8 mouse cellular contexts compared by ENCODE assay signal in the genomic region with DNA sequence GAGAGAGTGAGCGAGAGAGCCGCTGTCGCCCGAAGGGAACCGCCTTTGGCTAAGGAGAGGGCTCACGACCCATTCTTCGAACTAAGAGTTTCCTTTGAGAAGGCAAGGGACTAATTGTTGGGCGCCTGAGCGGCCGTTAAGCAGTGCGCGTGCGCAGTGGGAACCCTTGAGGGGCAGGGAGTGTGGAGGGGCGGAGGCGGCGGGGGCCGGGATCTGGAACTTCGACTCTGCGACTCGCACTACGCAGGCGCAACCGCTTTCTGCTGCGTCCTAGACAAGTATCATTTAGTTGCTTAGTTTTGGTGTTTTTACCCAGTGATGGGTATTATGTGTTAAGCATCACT. TPM values are rescaled to one million over a fixed set of nuclear protein-coding genes. Genes with fewer than 3 reads are reported as not detected.
A peak's percentile ranks its signal among the peaks of the same experiment; 100 is the strongest.
DNase-seq lines count a peak whose midpoint lies in the region; ATAC-seq and TF ChIP-seq lines count a peak whose summit lies in the region.

No protein-coding gene starts in this region.

- under 1% methylated on average over 24 of the region's 24 CpGs for WGBS in heart, embryonic 11.5 days (ENCODE audit: insufficient replicate concordance)
- WGBS in kidney, embryonic 15.5 days: under 1% methylated on average over 24 of the region's 24 CpGs
- WGBS in midbrain, postnatal 0 days: 0% methylated on average over 24 of the region's 24 CpGs
- WGBS in stomach, embryonic 15.5 days: under 1% methylated on average over 24 of the region's 24 CpGs

- peak overlapping the region; percentile 99 for H3K9ac ChIP-seq in heart, embryonic 11.5 days (ENCODE audit: low read depth, low read length)
- peak overlapping the region; percentile 95 for H3K9ac ChIP-seq in kidney, embryonic 15.5 days
- peak overlapping the region; percentile 91 for H3K9ac ChIP-seq in midbrain, postnatal 0 days (replicated peaks; ENCODE audit: low read length, poor library complexity, severe bottlenecking)
- peak overlapping the region; percentile 94 for H3K9ac ChIP-seq in stomach, embryonic 15.5 days

- no peaks in the 10 kb centered on the region for H3K27me3 ChIP-seq in E14TG2a.4 (ENCODE audit: insufficient read depth, low read length)
- no peaks in the 10 kb centered on the region for H3K27me3 ChIP-seq in heart, embryonic 11.5 days (ENCODE audit: control insufficient read depth, insufficient read depth, low read length)
- no peaks in the 10 kb centered on the region for H3K27me3 ChIP-seq in kidney, embryonic 15.5 days
- no peaks in the 10 kb centered on the region for H3K27me3 ChIP-seq in midbrain, postnatal 0 days (ENCODE audit: insufficient read depth, low read length)
- no peaks in the 10 kb centered on the region for H3K27me3 ChIP-seq in stomach, embryonic 15.5 days (replicated peaks)

- H3K4me1 ChIP-seq in E14TG2a.4 (replicated peaks; ENCODE audit: low read depth, low read length): peaks cover 51% of the 10 kb centered on the region
- H3K4me1 ChIP-seq in heart, embryonic 11.5 days (ENCODE audit: control insufficient read depth, insufficient read depth, low read length): 0 out of 2 replicates have a peak, but pooled peaks cover 3% of the 10 kb centered on the region
- H3K4me1 ChIP-seq in kidney, embryonic 15.5 days: peaks cover 8% of the 10 kb centered on the region
- H3K4me1 ChIP-seq in midbrain, postnatal 0 days (ENCODE audit: insufficient read depth, low read length): 0 out of 2 replicates have a peak, but pooled peaks cover 5% of the 10 kb centered on the region
- H3K4me1 ChIP-seq in stomach, embryonic 15.5 days: peaks cover 7% of the 10 kb centered on the region; the same call in 1 of the 2 replicates

- no peaks in the 10 kb centered on the region for H3K9me3 ChIP-seq in E14TG2a.4 (ENCODE audit: low read length)
- no peaks in the 10 kb centered on the region for H3K9me3 ChIP-seq in heart, embryonic 11.5 days (replicated peaks; ENCODE audit: control insufficient read depth, low read length)
- H3K9me3 ChIP-seq in kidney, embryonic 15.5 days (replicated peaks): no peaks in the 10 kb centered on the region
- H3K9me3 ChIP-seq in midbrain, postnatal 0 days (ENCODE audit: low read length): no peaks in the 10 kb centered on the region
- no peaks in the 10 kb centered on the region for H3K9me3 ChIP-seq in stomach, embryonic 15.5 days

- peak; percentile 85 for ATAC-seq in erythroblast, adult 5-6 weeks (replicated peaks; ENCODE audit: low FRiP score, poor library complexity, severe bottlenecking)
- peak; percentile 92 for ATAC-seq in heart, embryonic 11.5 days (replicated peaks; ENCODE audit: insufficient number of reproducible peaks, low FRiP score, low TSS enrichment)
- ATAC-seq in kidney, embryonic 15.5 days (replicated peaks; ENCODE audit: low FRiP score): peak; percentile 91
- peak; percentile 89 for ATAC-seq in midbrain, postnatal 0 days (ENCODE audit: low FRiP score)
- ATAC-seq in stomach, embryonic 15.5 days (ENCODE audit: insufficient read depth, low FRiP score, low read depth): peak; percentile 86

- peaks cover 10% of the 10 kb centered on the region for H3K36me3 ChIP-seq in E14TG2a.4 (ENCODE audit: insufficient read depth, low read length)
- H3K36me3 ChIP-seq in heart, embryonic 11.5 days (ENCODE audit: control insufficient read depth, insufficient read depth, low read length): no peaks in the 10 kb centered on the region
- H3K36me3 ChIP-seq in kidney, embryonic 15.5 days: no peaks in the 10 kb centered on the region
- no peaks in the 10 kb centered on the region for H3K36me3 ChIP-seq in midbrain, postnatal 0 days (ENCODE audit: insufficient read depth, low read length)
- no peaks in the 10 kb centered on the region for H3K36me3 ChIP-seq in stomach, embryonic 15.5 days

- H3K27ac ChIP-seq in heart, embryonic 11.5 days (ENCODE audit: low read depth, low read length): peak overlapping the region; percentile 97
- peak overlapping the region; percentile 98 for H3K27ac ChIP-seq in kidney, embryonic 15.5 days
- peak overlapping the region; percentile 100 for H3K27ac ChIP-seq in midbrain, postnatal 0 days (ENCODE audit: low read depth, low read length)
- peak overlapping the region; percentile 98 for H3K27ac ChIP-seq in stomach, embryonic 15.5 days

- peak overlapping the region; percentile 100 for H3K4me3 ChIP-seq in E14TG2a.4 (replicated peaks; ENCODE audit: low read length)
- H3K4me3 ChIP-seq in heart, embryonic 11.5 days (ENCODE audit: low read depth, low read length): peak overlapping the region; percentile 90
- H3K4me3 ChIP-seq in kidney, embryonic 15.5 days (replicated peaks): peak overlapping the region; percentile 94
- peak overlapping the region; percentile 94 for H3K4me3 ChIP-seq in midbrain, postnatal 0 days (ENCODE audit: low read depth, low read length)
- peak overlapping the region; percentile 95 for H3K4me3 ChIP-seq in stomach, embryonic 15.5 days (replicated peaks)

- no peak for TF ChIP-seq CTCF in E14TG2a.4 (conservative IDR thresholded peaks at IDR 0.05; ENCODE audit: low read length)
- no peak for TF ChIP-seq CTCF in midbrain, postnatal 0 days (IDR thresholded peaks at IDR 0.05)

- peak; percentile 70 for DNase-seq in brain, embryonic 18.5 days (ENCODE audit: low read depth, low spot score)
- peak; percentile 94 for DNase-seq in liver
- peak; percentile 95 for DNase-seq in midbrain, postnatal 0 days (ENCODE audit: low spot score)

- peak overlapping the region; percentile 68 for H3K4me2 ChIP-seq in heart, embryonic 11.5 days
- peak overlapping the region; percentile 62 for H3K4me2 ChIP-seq in kidney, embryonic 15.5 days
- H3K4me2 ChIP-seq in midbrain, postnatal 0 days (ENCODE audit: low read depth, low read length, poor library complexity, severe bottlenecking): peak overlapping the region; percentile 49
- H3K4me2 ChIP-seq in stomach, embryonic 15.5 days: peak overlapping the region; percentile 51

RNA-seq across cellular contexts. Expression of gene Pnisr, which starts 0.9 kb away (rescaled TPM):
- 228 and 240 TPM in 2 replicates for total RNA-seq in erythroblast, adult 5-6 weeks (2015; ENCODE audit: low replicate concordance)
- 168 and 259 TPM in 2 replicates for total RNA-seq in erythroblast, adult 5-6 weeks (2017; ENCODE audit: low replicate concordance)
- 90.5 and 106 TPM in 2 replicates for polyA plus RNA-seq in heart, embryonic 11.5 days (2014; fragmentation: Nextera tagmentation; extraction: Ambion mirVana)
- polyA plus RNA-seq in kidney, embryonic 15.5 days (2015; fragmentation: Nextera tagmentation; extraction: Ambion mirVana): 136 and 139 TPM in 2 replicates
- 61.2 and 137 TPM in 2 replicates for total RNA-seq in midbrain, postnatal 0 days (2014; rRNA removed)
- 161 and 173 TPM in 2 replicates for polyA plus RNA-seq in midbrain, postnatal 0 days (2015; fragmentation: Nextera tagmentation; extraction: Ambion mirVana)
- polyA plus RNA-seq in stomach, embryonic 15.5 days (2015; fragmentation: Nextera tagmentation; extraction: Ambion mirVana): 126 and 127 TPM in 2 replicates

RNA-seq across cellular contexts. Expression of gene Coq3, which starts 31.2 kb away (rescaled TPM):
- total RNA-seq in erythroblast, adult 5-6 weeks (2015; ENCODE audit: low replicate concordance): 0.84 and 2.1 TPM in 2 replicates
- 2.6 and 3.5 TPM in 2 replicates for total RNA-seq in erythroblast, adult 5-6 weeks (2017; ENCODE audit: low replicate concordance)
- polyA plus RNA-seq in heart, embryonic 11.5 days (2014; fragmentation: Nextera tagmentation; extraction: Ambion mirVana): 14.8 and 16.9 TPM in 2 replicates
- polyA plus RNA-seq in kidney, embryonic 15.5 days (2015; fragmentation: Nextera tagmentation; extraction: Ambion mirVana): 13.0 and 13.1 TPM in 2 replicates
- 11.3 and 13.9 TPM in 2 replicates for total RNA-seq in midbrain, postnatal 0 days (2014; rRNA removed)
- polyA plus RNA-seq in midbrain, postnatal 0 days (2015; fragmentation: Nextera tagmentation; extraction: Ambion mirVana): 21.0 and 22.1 TPM in 2 replicates
- polyA plus RNA-seq in stomach, embryonic 15.5 days (2015; fragmentation: Nextera tagmentation; extraction: Ambion mirVana): 13.9 and 14.6 TPM in 2 replicates

Comparison
In these comparisons a context has a peak if more than half of its experiments do, and no peak if none do; other contexts are left out.
1. Peak in every context shown above with its lines: DNase-seq, ATAC-seq, H3K4me3 ChIP-seq and H3K27ac ChIP-seq.